Mouse (Mus musculus): ENCODE data around the gene Mcm10.

GRCm38 (mm10) chr2:5023275-5023674, 10.7 kb upstream of the Mcm10 start:
- no peak for TF ChIP-seq CTCF (IDR thresholded peaks at IDR 0.05; ENCODE audit: low read depth)
- TF ChIP-seq EP300 (IDR thresholded peaks at IDR 0.05; ENCODE audit: low read depth): no peak
